Mouse (Mus musculus): Measurements from ENCODE around the gene Il34. TPM values are rescaled to one million over a fixed set of nuclear protein-coding genes. Genes with fewer than 3 reads are reported as not detected.
A peak's percentile ranks its signal among the peaks of the same experiment; 100 is the strongest.

Gene Il34
- total and polyA plus RNA-seq, 2 experiments from 2014 or later, result 8.8 to 11.4 TPM

- H3K4me1 ChIP-seq (ENCODE audit: insufficient read depth, low read length), result peaks cover 43% of the 10 kb centered on the region
- H3K36me3 ChIP-seq (ENCODE audit: insufficient read depth, low read length), result no peaks in the 10 kb centered on the region
- no peak for TF ChIP-seq CTCF (IDR thresholded peaks at IDR 0.05; ENCODE audit: low read depth)
- no peak overlapping the region for H3K4me2 ChIP-seq (ENCODE audit: low read depth, low read length)
- no peaks in the 10 kb centered on the region for H3K9me3 ChIP-seq (ENCODE audit: low read length)
- H3K9ac ChIP-seq (replicated peaks; ENCODE audit: low read length), result no peak overlapping the region
- H3K4me3 ChIP-seq (ENCODE audit: low read length), result no peak overlapping the region
- ATAC-seq (no peak), DNase-seq (ENCODE audit: low spot score) (no peak)
- H3K27ac ChIP-seq, result peak overlapping the region; percentile 66; the same call in 1 of the 2 replicates
- no peaks in the 10 kb centered on the region for H3K27me3 ChIP-seq (ENCODE audit: insufficient read depth, low read length)
- 89% methylated on average over 3 of the region's 3 CpGs for WGBS
Observed at GRCm38 (mm10) chr8:110706288-110706870, 99.3 kb downstream of the Il34 start.

GRCm38 (mm10) chr8:110705391-110706287, 100.1 kb downstream of the Il34 start:
- 44% methylated on average over 14 of the region's 14 CpGs for WGBS
- H3K27ac ChIP-seq, result peak overlapping the region; percentile 66
- no peak overlapping the region for H3K9ac ChIP-seq (replicated peaks; ENCODE audit: low read length)

GRCm38 (mm10) chr8:110704103-110704502, 101.6 kb downstream of the Il34 start:
- Histone ChIP-seq H3K27ac (0 out of 2 replicates have a peak overlapping the region, but pooled peaks have one; percentile 55), H3K9ac (replicated peaks; ENCODE audit: low read length) (no peak overlapping the region), H3K36me3 (ENCODE audit: insufficient read depth, low read length) (no peaks in the 10 kb centered on the region), H3K9me3 (ENCODE audit: low read length) (no peaks in the 10 kb centered on the region), H3K4me3 (ENCODE audit: low read length) (no peak overlapping the region), H3K4me2 (ENCODE audit: low read depth, low read length) (no peak overlapping the region), H3K4me1 (ENCODE audit: insufficient read depth, low read length) (peaks cover 43% of the 10 kb centered on the region), H3K27me3 (ENCODE audit: insufficient read depth, low read length) (no peaks in the 10 kb centered on the region)
- WGBS, result 75% methylated on average over 3 of the region's 3 CpGs
- TF ChIP-seq CTCF (IDR thresholded peaks at IDR 0.05; ENCODE audit: low read depth), result no peak
- no peak for DNase-seq (ENCODE audit: low spot score)
- no peak for ATAC-seq

More at GRCm38 (mm10) chr8:110705391-110706287, 100.1 kb downstream of the Il34 start:
- Histone ChIP-seq H3K4me3 (ENCODE audit: low read length) (no peak overlapping the region), H3K36me3 (ENCODE audit: insufficient read depth, low read length) (no peaks in the 10 kb centered on the region), H3K9me3 (ENCODE audit: low read length) (no peaks in the 10 kb centered on the region), H3K27me3 (ENCODE audit: insufficient read depth, low read length) (no peaks in the 10 kb centered on the region), H3K4me2 (ENCODE audit: low read depth, low read length) (no peak overlapping the region), H3K4me1 (ENCODE audit: insufficient read depth, low read length) (peaks cover 40% of the 10 kb centered on the region)
- ATAC-seq, result peak; percentile 57
- no peak; the same call in 1 of the 2 replicates for TF ChIP-seq CTCF (IDR thresholded peaks at IDR 0.05; ENCODE audit: low read depth)
- DNase-seq (ENCODE audit: low spot score), result peak; percentile 72

GRCm38 (mm10) chr8:110703460-110704061, 102.2 kb downstream of the Il34 start:
- Histone ChIP-seq H3K27ac (peak overlapping the region; percentile 55), H3K4me2 (ENCODE audit: low read depth, low read length) (no peak overlapping the region), H3K4me1 (ENCODE audit: insufficient read depth, low read length) (peaks cover 43% of the 10 kb centered on the region), H3K27me3 (ENCODE audit: insufficient read depth, low read length) (no peaks in the 10 kb centered on the region), H3K9me3 (ENCODE audit: low read length) (no peaks in the 10 kb centered on the region), H3K36me3 (ENCODE audit: insufficient read depth, low read length) (no peaks in the 10 kb centered on the region), H3K4me3 (ENCODE audit: low read length) (no peak overlapping the region), H3K9ac (replicated peaks; ENCODE audit: low read length) (0 out of 2 replicates have a peak overlapping the region, but pooled peaks have one; percentile 2)
- TF ChIP-seq CTCF (IDR thresholded peaks at IDR 0.05; ENCODE audit: low read depth), result no peak
- DNase-seq (ENCODE audit: low spot score), result no peak
- WGBS, result 70% methylated on average over 9 of the region's 9 CpGs
- ATAC-seq, result no peak

- DNase-seq (ENCODE audit: low spot score) (no peak), ATAC-seq (no peak; the same call in 1 of the 2 replicates)
- 32% methylated on average over 9 of the region's 9 CpGs for WGBS
- Histone ChIP-seq H3K4me3 (ENCODE audit: low read length) (no peak overlapping the region), H3K4me2 (ENCODE audit: low read depth, low read length) (no peak overlapping the region), H3K4me1 (ENCODE audit: insufficient read depth, low read length) (peaks cover 39% of the 10 kb centered on the region), H3K27me3 (ENCODE audit: insufficient read depth, low read length) (no peaks in the 10 kb centered on the region), H3K9ac (replicated peaks; ENCODE audit: low read length) (0 out of 2 replicates have a peak overlapping the region, but pooled peaks have one; percentile 2), H3K9me3 (ENCODE audit: low read length) (no peaks in the 10 kb centered on the region), H3K36me3 (ENCODE audit: insufficient read depth, low read length) (no peaks in the 10 kb centered on the region), H3K27ac (peak overlapping the region; percentile 55)
- no peak for TF ChIP-seq CTCF (IDR thresholded peaks at IDR 0.05; ENCODE audit: low read depth)
Observed at GRCm38 (mm10) chr8:110702636-110703459, 102.9 kb downstream of the Il34 start.

- Histone ChIP-seq H3K4me2 (ENCODE audit: low read depth, low read length) (no peak overlapping the region), H3K9me3 (ENCODE audit: low read length) (no peaks in the 10 kb centered on the region), H3K27ac (no peak overlapping the region), H3K9ac (replicated peaks; ENCODE audit: low read length) (no peak overlapping the region), H3K4me3 (ENCODE audit: low read length) (no peak overlapping the region), H3K36me3 (ENCODE audit: insufficient read depth, low read length) (0 out of 2 replicates have a peak, but pooled peaks cover 3% of the 10 kb centered on the region), H3K4me1 (ENCODE audit: insufficient read depth, low read length) (peaks cover 43% of the 10 kb centered on the region), H3K27me3 (ENCODE audit: insufficient read depth, low read length) (no peaks in the 10 kb centered on the region)
- no peak for TF ChIP-seq CTCF (IDR thresholded peaks at IDR 0.05; ENCODE audit: low read depth)
- DNase-seq (ENCODE audit: low spot score) (no peak), ATAC-seq (no peak)
- 80% methylated on average over 2 of the region's 2 CpGs for WGBS
Observed at GRCm38 (mm10) chr8:110700561-110700960, 105.2 kb downstream of the Il34 start.

All from hindbrain, postnatal 0 days (tissue).